Mouse (Mus musculus): ENCODE data around the gene Chrdl2.

DNA sequence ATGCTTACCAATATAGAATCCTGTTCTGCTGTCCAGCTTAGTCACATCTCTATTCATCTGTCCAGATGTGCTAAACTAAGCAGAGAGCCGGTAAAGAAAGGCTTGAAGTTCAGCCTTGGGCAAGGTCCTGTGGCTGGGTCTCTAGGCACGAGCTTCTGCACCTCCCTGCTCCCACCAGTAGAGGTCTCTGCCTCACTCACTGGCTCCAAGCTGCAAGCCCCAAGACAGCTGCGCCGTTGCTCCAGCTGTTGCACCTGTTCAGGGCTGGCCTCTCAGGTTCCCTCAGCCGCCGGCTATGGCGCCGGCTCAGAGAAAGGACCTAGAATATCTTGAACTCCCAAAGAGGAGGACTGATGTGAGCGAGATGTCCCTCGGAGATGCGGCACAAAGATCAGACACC, 3.7 kb downstream of the Chrdl2 start:
- TF ChIP-seq CTCF (IDR thresholded peaks at IDR 0.05; ENCODE audit: low read depth) (peak; percentile 86), EP300 (IDR thresholded peaks at IDR 0.05; ENCODE audit: low read depth) (no peak)

Measured in liver, embryonic 14.5 days (tissue).